Mouse (Mus musculus) CD4-positive, CD25-positive, alpha-beta regulatory T cell, adult 9 weeks (primary cell): ENCODE data around the gene Gm8356. TPM values are rescaled to one million over a fixed set of nuclear protein-coding genes. Genes with fewer than 3 reads are reported as not detected.

Source experiments
- polyA plus RNA-seq: library from polyadenylated mRNA; unstranded; fragments of 100-300 nt; shearing (Covaris generic); gene quantifications from one replicate; pipeline ENCODE4 v1.2.1, GENCODE M21; 2017

Gene Gm8356
- polyA plus RNA-seq = not detected

DNA sequence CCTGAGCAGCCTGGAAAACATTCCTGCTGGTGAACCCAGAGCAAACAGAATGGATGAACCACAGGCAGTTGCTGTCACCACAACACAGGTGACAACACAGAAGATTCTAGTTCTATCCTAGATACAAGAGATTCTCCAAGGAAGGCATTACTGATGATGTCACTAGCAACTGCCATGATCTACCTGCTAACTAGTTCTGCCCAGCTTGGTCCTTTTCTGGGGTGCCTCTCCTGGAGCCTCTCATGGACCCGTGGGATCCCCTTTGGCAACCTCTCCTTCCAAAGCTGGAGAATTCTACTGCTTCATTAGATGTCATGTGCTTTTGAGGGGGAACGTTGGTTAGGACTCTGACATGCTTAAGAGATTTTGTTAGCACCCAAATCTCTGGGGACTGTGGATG lies at the start of gene Gm8356:
Gm8356 (minus strand) TSS at position 101 of the 400 bp plus-strand sequence.

Other genes starting within 250 kb of the Gm8356 start
- gene Gm21103, start 232.4 kb downstream of the Gm8356 start, polyA plus RNA-seq = not detected
- not detected for gene Gm3618, start 193.6 kb downstream of the Gm8356 start, polyA plus RNA-seq
- not detected for gene Gm16440, start 147.0 kb downstream of the Gm8356 start, polyA plus RNA-seq
- gene Gm3591, start 124.8 kb downstream of the Gm8356 start, polyA plus RNA-seq = 2.1 TPM
- gene Gm3594, start 92.7 kb downstream of the Gm8356 start, polyA plus RNA-seq = not detected
- 0.33 TPM for gene Gm3629, start 53.3 kb upstream of the Gm8356 start, polyA plus RNA-seq
- gene Gm3460, start 85.1 kb upstream of the Gm8356 start, polyA plus RNA-seq = not detected
- gene Gm10251, start 146.9 kb upstream of the Gm8356 start, polyA plus RNA-seq = 0.16 TPM
- gene Gm8050, start 183.0 kb upstream of the Gm8356 start, polyA plus RNA-seq = not detected
- gene Gm3636, start 205.0 kb upstream of the Gm8356 start, polyA plus RNA-seq = 10.5 TPM
- not detected for gene Gm8362, start 237.1 kb upstream of the Gm8356 start, polyA plus RNA-seq